Mouse (Mus musculus) frontal cortex, postnatal 14 days (tissue): ENCODE results near the gene Myod1.
A peak's percentile ranks its signal among the peaks of the same experiment; 100 is the strongest.

Experiments used
- DNase-seq, 2 experiments: peaks; one replicate each; pipeline ENCODE4 v3.0.0; 2022; ENCODE audit warnings: low spot score in 2 of 2

Myod1 gene

DNA sequence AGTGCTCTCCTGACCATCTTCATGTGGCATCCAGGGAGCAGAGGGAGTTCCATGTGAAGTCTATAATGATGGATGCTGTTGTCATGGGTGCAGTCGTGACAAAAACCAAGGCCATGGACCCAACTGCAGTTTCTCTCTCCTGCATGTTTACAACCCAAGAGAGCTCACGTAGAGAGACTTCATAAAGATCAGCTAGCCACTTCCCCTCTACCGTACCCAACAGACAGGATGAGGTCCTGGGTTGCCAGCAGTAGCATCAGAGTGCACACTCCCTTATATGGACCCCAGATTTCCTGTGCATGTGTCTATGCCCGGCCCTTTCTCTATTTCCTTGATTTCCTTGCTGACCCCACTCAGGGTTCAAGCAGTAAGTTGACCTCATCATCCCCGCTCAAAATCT, 15.4 kb downstream of the Myod1 start:
- no peak for DNase-seq

DNA sequence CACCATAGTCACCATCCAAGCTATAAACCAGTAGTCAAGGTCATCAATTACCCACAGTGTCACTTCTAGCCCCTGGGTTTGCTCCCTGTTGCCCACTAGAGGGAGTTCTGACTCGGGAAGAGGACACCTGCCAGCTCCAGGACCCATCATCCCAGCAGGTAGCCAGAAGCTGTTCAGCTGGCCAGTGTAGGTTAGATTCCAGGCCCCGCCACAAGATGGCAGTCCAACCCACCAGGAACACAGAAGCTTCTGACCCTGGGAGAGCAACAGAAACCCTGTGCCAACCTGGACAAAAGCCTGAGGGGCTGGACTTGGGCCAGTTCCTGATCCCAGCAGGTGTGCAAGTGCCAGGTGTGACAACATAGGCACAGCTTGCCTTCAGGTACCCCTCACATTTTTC, 16.8 kb downstream of the Myod1 start:
- DNase-seq, result peak; percentile 73 to 79

DNA sequence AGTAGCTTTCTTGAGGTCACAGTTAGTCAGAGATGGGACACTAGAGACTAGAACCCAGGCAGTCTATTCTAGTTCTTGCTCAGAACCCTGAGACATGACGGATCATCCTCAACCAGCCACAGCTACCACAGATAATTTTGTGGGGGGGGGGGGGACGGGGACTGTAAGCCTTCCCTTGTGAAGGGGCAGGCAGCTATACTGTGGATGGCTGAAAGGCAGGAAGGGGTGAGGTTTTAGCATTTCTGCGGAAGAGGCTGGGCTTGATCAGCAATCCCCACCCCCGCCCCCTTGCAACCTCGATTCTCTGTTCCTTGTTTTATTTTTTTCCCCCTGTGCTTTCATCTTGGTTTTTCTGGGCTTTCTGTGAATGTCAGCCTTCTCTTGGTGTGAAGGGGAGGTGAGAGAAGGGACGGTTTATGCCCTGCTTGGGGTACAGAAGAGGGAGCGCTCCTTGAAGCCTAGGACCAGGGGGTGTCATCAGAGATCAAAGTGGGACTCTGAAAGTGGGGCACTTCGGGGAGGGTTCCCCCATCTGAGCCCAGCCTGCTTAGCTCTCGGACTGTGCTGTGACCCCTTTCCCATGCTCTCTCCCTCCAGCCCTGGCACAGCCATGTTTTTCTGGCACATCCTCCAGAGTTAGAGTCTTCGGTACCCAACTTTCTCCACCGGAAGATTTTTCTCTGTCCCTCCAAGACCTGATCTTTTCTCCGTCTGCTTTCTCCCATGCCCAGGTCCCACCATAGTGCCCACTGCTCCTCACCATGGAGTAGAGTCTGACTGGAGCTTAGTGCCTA, 17.6 kb downstream of the Myod1 start:
- DNase-seq, result no peak

DNA sequence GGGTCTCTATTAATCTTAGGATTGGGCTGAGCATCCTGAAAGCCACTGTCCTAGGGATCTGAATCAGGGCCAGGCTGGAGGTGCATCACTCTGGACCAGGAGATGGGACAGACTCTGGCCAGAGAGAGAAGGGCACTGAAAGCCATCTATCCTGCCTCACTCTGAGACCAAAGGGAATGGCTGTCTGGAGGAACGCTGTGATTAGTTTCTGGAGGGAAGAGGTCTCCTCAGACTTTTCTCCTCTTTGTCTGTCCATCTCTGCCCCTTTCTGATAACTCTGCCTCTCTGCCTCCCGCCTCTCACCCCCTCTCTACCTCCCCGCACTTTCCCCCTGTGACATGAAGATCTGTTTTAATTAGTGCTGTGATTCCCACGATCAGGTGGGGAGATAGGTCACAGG, 18.7 kb downstream of the Myod1 start:
- DNase-seq, result no peak

DNA sequence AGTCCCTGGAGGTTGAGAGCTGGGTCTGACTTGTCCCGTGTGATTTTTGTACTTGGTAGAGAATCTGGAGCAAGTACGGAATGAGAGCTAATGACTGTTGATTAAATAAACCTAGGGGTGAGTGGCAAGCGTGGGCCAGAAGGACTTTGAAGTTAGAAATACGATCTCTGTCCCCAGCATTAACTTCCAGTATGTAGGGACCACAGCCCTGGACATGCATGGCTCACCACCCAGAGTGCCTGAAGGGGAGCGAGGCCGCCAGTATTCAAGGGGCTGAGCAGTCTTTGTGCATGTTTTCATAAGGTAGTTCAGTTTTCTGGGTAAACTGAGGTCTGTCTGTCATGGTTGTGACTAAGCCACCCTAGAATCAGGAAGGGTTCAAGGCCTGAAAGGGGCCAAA, 19.3 kb downstream of the Myod1 start:
- no peak for DNase-seq

DNA sequence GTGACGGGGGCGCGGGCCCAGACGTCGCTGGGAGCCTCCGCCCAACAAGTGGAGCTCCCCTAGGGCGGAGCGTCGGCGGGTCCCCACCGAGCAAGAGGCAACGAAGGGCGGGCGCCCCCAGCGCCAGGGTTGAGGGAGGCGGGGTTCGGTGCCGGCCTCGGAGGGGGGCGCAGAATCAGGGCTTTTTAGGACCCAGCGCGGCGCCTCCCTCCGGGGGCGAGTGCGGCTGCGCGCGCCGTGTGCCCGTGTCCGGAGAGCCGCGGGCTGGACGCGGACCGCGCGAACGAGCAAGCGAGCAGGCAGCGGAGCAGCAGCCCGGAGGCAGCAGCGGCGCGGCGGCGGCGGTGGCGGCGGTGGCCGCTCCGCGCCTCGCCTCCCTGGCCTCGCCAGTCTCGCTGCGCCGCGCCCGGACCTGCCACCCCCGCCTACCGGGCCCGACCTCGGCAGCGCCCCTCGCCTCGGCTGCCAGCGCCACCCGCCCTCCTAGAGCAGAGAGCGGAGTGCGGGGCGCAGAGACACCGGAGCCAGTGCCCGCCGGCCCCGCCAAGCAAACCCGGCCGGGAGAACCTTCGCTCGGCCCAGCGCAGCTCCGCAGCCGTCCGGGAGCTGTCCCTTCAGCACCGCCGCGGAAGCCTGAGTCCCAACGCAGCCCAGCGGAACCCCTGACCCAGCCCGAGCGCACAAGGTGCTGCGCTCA, 20.1 kb downstream of the Myod1 start, which contains the start of gene Kcnc1:
TSS of gene Kcnc1 (plus strand) at position 267 of the 697 bp plus-strand sequence.
- DNase-seq, result peak; percentile 56 to 64

DNA sequence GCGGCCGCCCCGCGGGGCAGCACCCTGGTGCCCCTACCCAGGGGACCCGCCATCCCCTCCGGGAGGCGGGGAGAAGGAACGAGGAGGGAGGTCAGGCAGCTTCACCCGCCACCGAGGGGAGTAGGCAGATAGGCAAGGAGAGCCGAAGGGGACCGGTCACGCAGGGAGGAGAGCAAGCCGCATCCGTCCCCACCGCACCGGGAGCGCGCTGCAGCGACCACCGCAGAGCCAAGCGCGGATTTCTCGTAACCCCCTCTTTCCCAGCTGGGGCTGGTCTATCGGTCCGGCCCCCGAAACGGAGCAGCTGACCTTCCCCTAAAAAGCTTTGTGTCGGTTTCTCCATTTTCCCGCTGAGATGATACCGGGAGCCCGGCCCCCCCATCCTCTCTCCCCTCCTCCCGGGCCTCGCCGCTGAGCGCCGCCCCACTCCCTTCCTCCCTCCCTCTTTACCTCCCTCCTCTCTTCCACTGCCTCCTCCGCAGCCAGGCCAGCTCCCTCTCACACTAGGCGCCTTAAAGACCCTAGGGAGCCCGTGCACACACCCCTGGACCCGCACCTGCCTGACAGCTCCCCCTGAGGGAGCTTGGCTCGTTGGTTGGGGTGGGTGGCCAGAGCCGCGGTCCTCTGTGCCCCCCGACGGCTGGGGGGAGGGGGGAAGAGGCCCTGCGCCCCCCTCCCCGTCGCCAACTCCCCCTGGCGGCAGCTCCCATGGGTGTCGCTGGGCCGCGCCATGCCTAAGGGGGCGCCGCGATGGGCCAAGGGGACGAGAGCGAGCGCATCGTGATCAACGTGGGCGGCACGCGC, 20.9 kb downstream of the Myod1 start:
- DNase-seq, result peak in 1 of 2 experiments; percentile 59

DNA sequence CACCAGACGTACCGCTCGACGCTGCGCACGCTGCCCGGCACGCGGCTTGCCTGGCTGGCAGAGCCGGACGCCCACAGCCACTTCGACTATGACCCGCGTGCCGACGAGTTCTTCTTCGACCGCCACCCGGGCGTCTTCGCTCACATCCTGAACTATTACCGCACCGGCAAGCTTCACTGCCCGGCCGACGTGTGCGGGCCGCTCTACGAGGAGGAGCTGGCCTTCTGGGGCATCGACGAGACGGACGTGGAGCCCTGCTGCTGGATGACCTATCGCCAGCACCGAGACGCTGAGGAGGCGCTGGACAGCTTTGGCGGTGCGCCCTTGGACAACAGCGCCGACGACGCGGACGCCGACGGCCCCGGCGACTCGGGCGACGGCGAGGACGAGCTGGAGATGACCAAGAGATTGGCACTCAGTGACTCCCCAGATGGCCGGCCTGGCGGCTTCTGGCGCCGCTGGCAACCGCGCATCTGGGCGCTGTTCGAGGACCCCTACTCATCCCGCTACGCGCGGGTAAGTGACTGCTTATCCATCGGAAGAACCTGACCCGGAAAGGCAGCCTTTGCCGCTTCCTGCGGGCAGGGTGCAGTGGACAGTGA, 21.6 kb downstream of the Myod1 start:
- no peak for DNase-seq

DNA sequence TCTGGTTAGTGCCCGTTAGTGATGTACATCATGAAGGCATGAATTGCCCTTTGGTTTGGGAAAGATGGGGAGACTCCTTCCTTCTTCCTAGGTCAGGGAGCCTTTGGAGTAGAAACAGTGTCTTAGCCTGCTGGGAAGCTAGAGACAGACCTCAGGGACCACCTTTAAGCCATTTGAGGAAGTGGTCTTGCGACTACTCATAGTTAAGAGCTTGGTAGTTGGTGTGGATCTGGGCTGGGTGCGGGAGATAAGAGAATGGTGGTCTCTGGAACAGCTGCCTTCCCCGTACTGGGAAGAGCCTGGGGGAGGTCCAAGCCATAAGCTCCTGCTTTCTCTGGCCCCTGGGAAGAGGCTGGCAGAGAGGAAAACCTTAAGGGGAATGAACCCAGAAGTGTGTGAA, 22.3 kb downstream of the Myod1 start:
- DNase-seq, result no peak

DNA sequence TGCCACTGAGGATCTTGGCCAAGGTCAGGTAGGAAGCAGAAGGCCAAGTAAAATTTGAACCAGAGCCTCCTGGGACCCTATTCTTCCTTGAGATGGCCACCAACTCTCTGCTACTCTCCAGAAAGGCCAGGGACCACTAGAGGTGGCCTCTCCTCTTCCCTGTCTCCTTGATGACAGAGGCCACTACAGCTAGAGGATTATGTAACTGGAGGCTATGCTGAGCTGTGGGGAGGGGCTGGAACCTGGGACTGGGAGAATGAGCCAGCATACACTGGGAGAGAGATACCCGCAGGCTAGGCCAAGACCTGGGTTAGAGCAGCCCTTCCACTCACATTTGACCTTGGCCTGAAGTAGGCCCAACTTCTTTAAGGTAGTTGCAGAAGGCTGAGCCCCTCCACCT, 23.4 kb downstream of the Myod1 start:
- DNase-seq, result no peak

DNA sequence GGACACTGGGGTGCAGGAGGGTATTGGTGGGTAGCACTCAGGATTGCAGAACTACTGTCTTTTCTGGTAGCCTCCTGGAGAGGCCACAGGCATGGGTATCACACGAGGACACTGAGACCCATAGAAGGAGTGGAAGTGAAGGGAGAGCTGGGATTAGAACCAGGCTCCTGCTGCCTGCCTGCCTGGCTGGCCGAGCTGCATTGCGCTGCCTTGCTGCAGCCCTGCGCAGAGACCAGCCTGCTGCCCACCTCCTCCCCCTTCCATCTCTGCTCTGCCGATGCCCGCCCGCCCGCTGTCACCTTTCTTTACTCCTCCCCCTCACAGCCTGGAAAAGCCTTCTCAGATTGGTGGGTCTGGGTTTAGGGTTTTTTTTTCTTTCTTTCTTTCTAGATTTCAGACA, 24.1 kb downstream of the Myod1 start:
- no peak for DNase-seq

DNA sequence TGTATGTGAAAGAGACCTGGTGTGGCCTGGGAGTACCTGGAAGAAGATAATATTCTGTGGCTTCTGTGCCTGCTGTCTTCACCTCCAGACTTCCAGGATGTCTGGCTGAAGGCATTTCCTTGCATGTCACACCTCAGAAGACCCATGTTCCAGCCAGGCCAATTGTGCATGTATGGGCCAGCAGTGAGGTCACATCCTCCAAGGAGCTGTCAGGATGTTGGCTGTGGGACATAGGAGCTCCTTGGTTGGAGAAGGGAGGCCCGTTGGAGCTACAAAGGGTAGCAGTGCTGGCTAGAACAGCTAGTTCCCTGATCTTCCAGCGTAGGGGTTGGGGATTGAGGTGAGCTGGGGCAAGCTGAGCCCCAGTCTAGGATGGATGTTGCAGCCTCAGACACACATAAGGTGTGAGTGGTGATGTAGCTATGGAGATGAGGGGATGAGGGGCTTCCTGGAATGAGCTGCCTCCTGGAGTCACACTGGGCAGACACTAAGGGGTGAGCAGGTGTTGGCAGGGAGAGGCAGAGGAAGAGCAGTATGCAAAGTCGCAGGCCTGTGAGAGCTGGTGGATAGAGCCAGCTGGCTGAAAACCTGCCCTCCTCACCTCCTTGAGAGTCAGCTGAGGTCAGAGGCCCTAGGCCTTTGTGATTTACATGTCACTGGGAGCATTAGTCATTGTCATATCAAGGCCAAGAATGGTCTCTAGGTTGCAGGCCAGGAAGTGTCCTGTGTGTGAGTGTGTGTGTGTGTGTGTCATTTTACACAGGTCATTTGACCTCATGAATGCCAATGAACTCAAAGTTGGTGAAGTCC, 25.3 kb downstream of the Myod1 start:
- no peak for DNase-seq

DNA sequence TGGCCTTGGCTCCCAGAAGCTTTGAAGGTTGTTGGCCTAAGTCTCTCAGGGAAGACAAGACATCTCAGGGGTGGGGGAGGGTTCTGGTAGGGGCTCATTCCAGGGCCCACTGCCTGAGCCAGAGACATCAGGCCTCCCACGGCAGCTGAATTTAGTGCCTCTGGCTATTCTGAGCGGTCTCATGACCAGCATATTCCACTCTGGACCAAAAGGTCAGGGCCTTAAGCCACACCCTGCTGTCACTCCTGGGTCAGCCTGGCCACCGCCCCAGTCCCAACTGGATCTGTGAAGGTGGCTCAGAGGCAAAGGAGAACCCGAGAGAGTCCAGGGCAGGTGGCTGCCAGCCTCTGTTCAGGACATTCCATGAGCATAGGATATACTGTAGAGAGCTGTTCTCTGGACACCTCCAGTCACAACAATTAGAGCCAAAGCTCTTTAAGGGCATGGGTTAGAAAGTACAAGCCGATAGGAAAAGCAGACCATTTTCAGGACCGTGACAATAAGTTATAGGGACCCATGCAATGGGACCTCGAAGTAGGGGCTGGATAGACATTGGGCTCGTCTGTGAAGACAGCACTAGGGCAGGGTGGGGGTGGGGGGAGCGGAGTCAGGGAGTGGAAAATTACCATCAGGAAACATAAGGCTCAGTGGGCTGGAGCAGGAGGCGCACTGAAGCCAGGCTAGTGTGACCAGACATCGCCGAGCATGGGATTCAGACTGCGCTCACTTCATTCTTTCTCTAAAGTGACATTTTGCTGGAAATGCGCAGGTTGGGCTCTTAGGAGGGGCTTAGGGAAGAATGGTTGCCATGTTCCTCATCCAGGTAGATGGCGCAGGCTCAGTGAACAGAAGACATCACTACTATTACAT, 27.6 kb downstream of the Myod1 start:
- DNase-seq, result no peak

DNA sequence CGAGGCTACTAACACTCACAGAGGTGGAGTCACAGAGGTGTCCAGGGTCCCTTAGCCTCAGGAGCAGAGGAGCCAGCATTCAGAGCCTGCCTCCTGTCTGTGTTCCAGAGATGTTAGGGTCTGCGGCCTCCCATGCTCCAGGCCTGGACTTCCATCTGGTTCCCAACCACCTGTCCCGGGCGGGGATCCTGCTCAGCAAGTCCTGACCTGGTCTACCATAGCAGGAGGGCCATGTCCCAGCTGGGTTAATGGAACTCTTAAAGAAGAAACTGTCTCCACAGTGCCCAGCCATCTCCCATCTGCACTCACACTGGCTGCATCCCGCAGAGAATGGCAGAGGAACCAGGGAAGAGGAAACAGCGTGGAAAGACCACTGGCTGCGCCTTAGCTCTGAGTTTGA, 28.5 kb downstream of the Myod1 start:
- no peak for DNase-seq

DNA sequence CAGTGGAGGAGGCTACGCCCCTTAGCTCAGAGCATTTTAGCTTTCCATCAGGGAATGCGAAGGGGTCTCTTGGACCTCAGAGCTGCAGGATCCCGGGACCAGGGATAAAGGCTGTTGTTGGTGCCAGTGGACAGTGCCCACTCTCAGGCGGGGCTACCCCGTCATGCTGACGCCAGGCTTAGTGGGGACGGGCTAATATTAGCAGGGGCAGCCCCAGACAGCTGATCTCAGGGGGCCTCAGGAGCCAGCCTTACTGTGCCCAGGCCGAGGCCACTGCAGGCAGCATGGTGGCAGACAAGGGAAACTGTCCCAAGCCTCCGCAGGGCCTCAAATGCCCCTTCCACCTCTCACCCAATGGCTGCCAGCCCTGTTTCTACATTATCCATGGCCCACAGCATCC, 32.3 kb downstream of the Myod1 start:
- DNase-seq, result no peak

DNA sequence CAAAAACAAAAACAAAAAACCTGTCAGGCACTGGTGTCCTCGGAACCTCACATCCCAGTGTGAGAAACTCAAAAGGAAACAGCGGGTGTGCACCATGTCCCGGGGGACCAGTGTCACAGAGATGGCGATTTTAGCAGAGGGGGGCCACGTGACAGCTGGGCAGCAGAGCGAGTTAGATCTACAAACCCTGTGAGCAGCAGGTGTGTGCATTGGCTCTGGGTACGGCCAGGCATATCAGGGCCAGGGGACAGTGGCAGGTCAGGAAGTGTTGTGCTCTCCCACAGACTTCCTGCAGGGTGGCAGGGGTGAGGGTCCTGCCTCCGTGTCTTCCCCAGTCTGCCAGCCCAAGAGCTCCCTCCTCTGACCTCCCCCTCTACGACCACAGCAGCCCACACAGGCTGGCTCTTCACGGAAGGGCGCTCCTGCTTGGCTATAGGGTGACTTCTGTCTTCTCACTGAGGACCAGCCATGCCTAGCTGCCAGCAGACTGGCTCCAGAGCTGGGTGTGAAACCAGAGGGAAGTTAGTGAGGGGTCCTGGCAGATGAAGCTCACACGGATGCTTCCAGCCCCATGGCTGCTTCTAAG, 33.0 kb downstream of the Myod1 start:
- DNase-seq, result no peak

DNA sequence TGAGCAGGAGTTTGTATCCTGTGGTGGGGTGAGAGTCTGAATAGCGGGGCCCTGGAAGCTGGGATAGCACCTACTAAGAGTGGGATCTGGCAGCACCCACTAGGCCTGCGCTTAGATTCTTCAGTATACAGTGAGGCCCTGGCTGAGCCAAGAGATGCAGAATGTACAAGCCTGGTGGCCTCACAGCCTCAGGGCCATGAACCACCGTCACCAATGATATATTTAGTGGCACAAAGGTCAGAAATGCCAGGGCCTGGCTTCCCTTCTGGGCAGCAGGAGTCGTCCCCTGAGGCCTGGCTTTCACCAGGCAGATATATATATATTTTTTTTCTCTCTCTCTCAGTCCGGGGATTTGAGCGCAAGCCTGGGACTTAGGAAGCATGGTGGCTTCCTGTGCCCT, 34.5 kb downstream of the Myod1 start:
- DNase-seq, result no peak

DNA sequence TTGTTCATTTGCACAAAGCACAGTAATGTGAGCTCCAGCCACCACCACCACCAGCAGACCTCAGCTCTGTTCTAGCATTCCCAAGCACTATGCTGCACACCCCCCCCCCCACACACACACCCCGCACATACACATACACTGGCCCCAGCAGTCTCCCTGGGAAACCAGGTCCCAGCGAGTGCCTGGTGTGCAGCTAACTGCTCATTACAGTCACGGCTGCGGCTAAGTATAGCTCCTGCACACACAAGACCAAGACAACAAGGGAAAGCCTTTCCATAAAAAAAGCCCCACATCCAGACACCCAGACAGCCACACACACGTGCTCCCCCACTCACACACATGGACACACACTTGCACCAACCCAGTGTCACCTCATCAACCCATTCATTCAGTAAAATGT, 36.5 kb downstream of the Myod1 start:
- no peak for DNase-seq

DNA sequence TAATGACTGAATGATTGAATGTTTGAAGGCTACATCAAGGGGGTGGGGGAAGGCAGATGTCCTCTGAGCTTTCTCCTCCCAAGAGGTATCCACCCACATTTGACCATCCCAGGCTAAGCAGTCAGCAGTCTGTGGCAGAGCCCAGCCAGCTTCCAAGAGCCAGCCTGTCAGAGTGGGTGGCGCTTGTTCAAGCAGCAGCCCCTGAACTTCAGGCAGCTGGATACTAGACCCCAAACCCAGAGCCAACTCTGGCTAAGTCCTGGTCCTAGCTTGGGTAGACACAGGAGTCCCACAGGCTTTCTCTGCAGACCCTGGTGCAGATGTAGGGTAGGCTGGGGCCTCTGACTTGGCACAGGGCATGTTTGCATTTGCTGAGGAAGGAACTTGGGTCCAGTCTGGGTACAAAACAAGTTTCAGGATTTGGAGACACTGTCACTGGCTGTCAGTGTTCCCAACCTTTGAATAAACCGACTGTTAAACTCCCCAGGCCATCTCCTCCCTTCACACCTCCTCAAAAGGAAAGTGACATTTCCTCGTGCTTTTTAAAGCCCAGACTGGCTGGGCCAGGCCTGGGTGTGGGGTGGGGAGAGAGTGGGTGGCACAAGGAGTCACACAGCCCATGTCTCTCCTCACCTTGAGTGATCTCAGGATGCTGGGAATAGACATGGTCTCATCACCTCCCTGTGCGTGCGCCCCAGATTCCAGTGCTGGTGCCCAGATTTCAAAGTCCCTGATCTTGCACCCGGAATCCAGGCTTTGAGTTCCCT, 37.9 kb downstream of the Myod1 start:
- DNase-seq, result no peak
